Comparison of ENCODE assay signal across 8 mouse cellular contexts in genomic region chr7:19668947-19669721, GRCm38 (mm10). TPM values are rescaled to one million over a fixed set of nuclear protein-coding genes. Genes with fewer than 3 reads are reported as not detected.
DNase-seq lines count a peak whose midpoint lies in the region; ATAC-seq and TF ChIP-seq lines count a peak whose summit lies in the region.

No protein-coding gene starts in this region.

- DNase-seq in ES-E14 (ENCODE audit: low read depth, low spot score), result peak; percentile 93
- DNase-seq in cerebellum, adult 11-12 months, result peak; percentile 92
- peak; percentile 95 for DNase-seq in heart, postnatal 4 days
- DNase-seq in layer of hippocampus, adult 8-10 months (ENCODE audit: low spot score in 2 of 2), result peak; percentile 94 to 96
- DNase-seq in ovary, adult 18-20 months (ENCODE audit: low spot score), result peak; percentile 85
- peak; percentile 93 for DNase-seq in thymus, postnatal 0 days (ENCODE audit: low spot score)

- ATAC-seq in forebrain, embryonic 16.5 days, result peak; percentile 73
- peak; percentile 81 for ATAC-seq in lung, embryonic 15.5 days (ENCODE audit: borderline replicate concordance, extremely low read depth, low FRiP score, low TSS enrichment)

- H3K36me3 ChIP-seq in ES-E14 (ENCODE audit: control insufficient read depth, insufficient read depth, low read length, poor library complexity, severe bottlenecking), result no peaks in the 10 kb centered on the region
- H3K36me3 ChIP-seq in forebrain, embryonic 16.5 days (ENCODE audit: control insufficient read depth, insufficient read depth), result no peaks in the 10 kb centered on the region
- H3K36me3 ChIP-seq in lung, embryonic 15.5 days, result no peaks in the 10 kb centered on the region

- no peak overlapping the region for H3K4me2 ChIP-seq in forebrain, embryonic 16.5 days (ENCODE audit: low read length)
- H3K4me2 ChIP-seq in lung, embryonic 15.5 days, result peak overlapping the region; percentile 43

- no peaks in the 10 kb centered on the region for H3K9me3 ChIP-seq in ES-E14 (ENCODE audit: control insufficient read depth, insufficient read depth, low read depth, low read length)
- H3K9me3 ChIP-seq in forebrain, embryonic 16.5 days (ENCODE audit: control insufficient read depth, low read length), result no peaks in the 10 kb centered on the region
- no peaks in the 10 kb centered on the region for H3K9me3 ChIP-seq in lung, embryonic 15.5 days

- peak overlapping the region in 1 of 2 experiments; percentile 37; a peak in 1 of 4 replicates for H3K4me3 ChIP-seq in ES-E14 (ENCODE audit: insufficient read depth in 1 of 2, low read depth in 1 of 2, low read length in 2 of 2, poor library complexity in 1 of 2, severe bottlenecking in 1 of 2)
- H3K4me3 ChIP-seq in forebrain, embryonic 16.5 days (replicated peaks; ENCODE audit: low read length), result no peak overlapping the region
- no peak overlapping the region for H3K4me3 ChIP-seq in lung, embryonic 15.5 days

- peak overlapping the region; percentile 3; the same call in 1 of the 2 replicates for H3K27ac ChIP-seq in ES-E14 (ENCODE audit: insufficient read depth, low read depth, low read length, poor library complexity, severe bottlenecking)
- peak overlapping the region; percentile 71; the same call in 1 of the 2 replicates for H3K27ac ChIP-seq in forebrain, embryonic 16.5 days (ENCODE audit: low read length)
- peak overlapping the region; percentile 52 for H3K27ac ChIP-seq in lung, embryonic 15.5 days

- H3K27me3 ChIP-seq in forebrain, embryonic 16.5 days (replicated peaks; ENCODE audit: control insufficient read depth, insufficient read depth, low read length), result 0 out of 2 replicates have a peak, but pooled peaks cover 2% of the 10 kb centered on the region
- H3K27me3 ChIP-seq in lung, embryonic 15.5 days, result no peaks in the 10 kb centered on the region

- 2% methylated on average over 10 of the region's 10 CpGs for WGBS in forebrain, embryonic 16.5 days
- WGBS in lung, embryonic 15.5 days, result 5% methylated on average over 10 of the region's 10 CpGs

- peak overlapping the region; percentile 69; the same call in 1 of the 2 replicates for H3K9ac ChIP-seq in ES-E14 (ENCODE audit: insufficient read depth, low read depth, low read length, poor library complexity, severe bottlenecking)
- no peak overlapping the region for H3K9ac ChIP-seq in forebrain, embryonic 16.5 days (replicated peaks; ENCODE audit: low read depth, low read length)
- H3K9ac ChIP-seq in lung, embryonic 15.5 days, result no peak overlapping the region; the same call in 1 of the 2 replicates

- in situ Hi-C loops in ES-E14 (cut with MboI; ENCODE audit: low sequenced_read_pairs in 2 of 2, unreplicated experiment in 2 of 2), result no loop called here

- H3K4me1 ChIP-seq in ES-E14 (ENCODE audit: control insufficient read depth in 2 of 2, insufficient read depth in 2 of 2, low read length in 2 of 2, poor library complexity in 1 of 2), result peaks cover 4 to 10% of the 10 kb centered on the region in 2 experiments
- peaks cover 14% of the 10 kb centered on the region for H3K4me1 ChIP-seq in forebrain, embryonic 16.5 days (replicated peaks; ENCODE audit: control insufficient read depth, insufficient read depth, low read length)
- H3K4me1 ChIP-seq in lung, embryonic 15.5 days, result peaks cover 10% of the 10 kb centered on the region

TF ChIP-seq in ES-E14, 5 proteins besides CTCF, POLR2A, EP300 and RAD21:
- TF ChIP-seq CHD2 (IDR thresholded peaks at IDR 0.05; ENCODE audit: low read depth, low read length) (no peak), HCFC1 (IDR thresholded peaks at IDR 0.05; ENCODE audit: borderline replicate concordance, insufficient read depth, low read length) (0 out of 2 replicates have a peak, but pooled peaks have one; percentile 14), ZNF384 (IDR thresholded peaks at IDR 0.05; ENCODE audit: low read depth, low read length) (peak; percentile 92), ZC3H11A (IDR thresholded peaks at IDR 0.05; ENCODE audit: borderline replicate concordance, low read depth, low read length) (peak; percentile 64)
TF ChIP-seq in ES-E14: peak in this region for 3.

RNA-seq across cellular contexts. Expression of gene Clptm1, which starts 4.3 kb away (rescaled TPM):
- 129 and 156 TPM in 2 replicates for total RNA-seq in ES-E14 (2012; rRNA removed)
- 91.2 and 92.5 TPM in 2 replicates for polyA plus RNA-seq in forebrain, embryonic 16.5 days (2015; fragmentation: Nextera tagmentation; extraction: Ambion mirVana)
- total RNA-seq in heart, postnatal 4 days (2021), result 10 to 100 TPM; 98.0 to 99.1 TPM
- total RNA-seq in layer of hippocampus, adult 8-10 months (2022), result 100 to 1,000 TPM; 140 to 150 (median 146) TPM
- polyA plus RNA-seq in lung, embryonic 15.5 days (2015; fragmentation: Nextera tagmentation; extraction: Ambion mirVana), result 81.8 and 86.8 TPM in 2 replicates
- 57.5 and 66.6 TPM in 2 replicates for polyA plus RNA-seq in thymus, postnatal 0 days (2015; fragmentation: Nextera tagmentation; extraction: Ambion mirVana)

RNA-seq across cellular contexts. Expression of gene Apoc2, which starts 8.6 kb away (rescaled TPM):
- total RNA-seq in ES-E14 (2012; rRNA removed), result not detected in 2 replicates
- polyA plus RNA-seq in forebrain, embryonic 16.5 days (2015; fragmentation: Nextera tagmentation; extraction: Ambion mirVana), result not detected in 2 replicates
- total RNA-seq in heart, postnatal 4 days (2021), result under 1 TPM in 1 of 2 experiments, not detected in 1; 0.52 TPM
- total RNA-seq in layer of hippocampus, adult 8-10 months (2022), result under 1 TPM in 1 of 4 experiments, not detected in 3; 0.66 TPM
- 4.0 and 9.5 TPM in 2 replicates for polyA plus RNA-seq in lung, embryonic 15.5 days (2015; fragmentation: Nextera tagmentation; extraction: Ambion mirVana)
- polyA plus RNA-seq in thymus, postnatal 0 days (2015; fragmentation: Nextera tagmentation; extraction: Ambion mirVana), result 3.4 and 3.8 TPM in 2 replicates

RNA-seq across cellular contexts. Expression of gene Gm44805, which starts 12.1 kb away (rescaled TPM):
- 0.48 TPM in 1 of 2 replicates, not detected in the other for total RNA-seq in ES-E14 (2012; rRNA removed)
- not detected in 2 replicates for polyA plus RNA-seq in forebrain, embryonic 16.5 days (2015; fragmentation: Nextera tagmentation; extraction: Ambion mirVana)
- not detected for total RNA-seq in heart, postnatal 4 days (2021)
- not detected for total RNA-seq in layer of hippocampus, adult 8-10 months (2022)
- not detected in 2 replicates for polyA plus RNA-seq in lung, embryonic 15.5 days (2015; fragmentation: Nextera tagmentation; extraction: Ambion mirVana)
- 0.59 TPM in 1 of 2 replicates, not detected in the other for polyA plus RNA-seq in thymus, postnatal 0 days (2015; fragmentation: Nextera tagmentation; extraction: Ambion mirVana)

RNA-seq across cellular contexts. Expression of gene Apoc4, which starts 12.1 kb away (rescaled TPM):
- total RNA-seq in ES-E14 (2012; rRNA removed), result 0.27 and 0.48 TPM in 2 replicates
- polyA plus RNA-seq in forebrain, embryonic 16.5 days (2015; fragmentation: Nextera tagmentation; extraction: Ambion mirVana), result not detected in 2 replicates
- total RNA-seq in heart, postnatal 4 days (2021), result not detected
- 1 to 10 TPM in 1 of 4 experiments, not detected in 3; 1.2 TPM for total RNA-seq in layer of hippocampus, adult 8-10 months (2022)
- 0.42 and 1.3 TPM in 2 replicates for polyA plus RNA-seq in lung, embryonic 15.5 days (2015; fragmentation: Nextera tagmentation; extraction: Ambion mirVana)
- 0.29 and 0.75 TPM in 2 replicates for polyA plus RNA-seq in thymus, postnatal 0 days (2015; fragmentation: Nextera tagmentation; extraction: Ambion mirVana)

RNA-seq across cellular contexts. Expression of gene Apoc1, which starts 23.3 kb away (rescaled TPM):
- 72.3 and 106 TPM in 2 replicates for total RNA-seq in ES-E14 (2012; rRNA removed)
- 0.58 and 1.8 TPM in 2 replicates for polyA plus RNA-seq in forebrain, embryonic 16.5 days (2015; fragmentation: Nextera tagmentation; extraction: Ambion mirVana)
- 1 to 10 TPM; 1.9 to 3.0 TPM for total RNA-seq in heart, postnatal 4 days (2021)
- total RNA-seq in layer of hippocampus, adult 8-10 months (2022), result 10 to 100 TPM in 1 of 4 experiments, 1 to 10 TPM in 3; 5.3 to 10.7 (median 6.0) TPM
- 19.5 and 22.0 TPM in 2 replicates for polyA plus RNA-seq in lung, embryonic 15.5 days (2015; fragmentation: Nextera tagmentation; extraction: Ambion mirVana)
- 21.1 and 21.3 TPM in 2 replicates for polyA plus RNA-seq in thymus, postnatal 0 days (2015; fragmentation: Nextera tagmentation; extraction: Ambion mirVana)

Comparison
In these comparisons a context has a peak if more than half of its experiments do, and no peak if none do; other contexts are left out.
1. H3K27ac ChIP-seq: peak in every context shown above with its lines; median percentile 71 in forebrain, embryonic 16.5 days; 52 in lung, embryonic 15.5 days; 3 in ES-E14.